Mouse (Mus musculus) hindlimb bud, embryonic 11.5 days (tissue): ENCODE measurements around the gene Prm2.
"Not testable (repeated sequence)": the region's sequence is repeated elsewhere in the genome, so short reads cannot be mapped to it uniquely, and the experiment has no call there.

Source experiments
- DNase-seq: peaks from one replicate; pipeline ENCODE4 v3.0.0-alpha.2; 2012; ENCODE audit warnings: low read depth, low spot score; ENCODE audit errors: extremely low spot score

Gene Prm2

DNA sequence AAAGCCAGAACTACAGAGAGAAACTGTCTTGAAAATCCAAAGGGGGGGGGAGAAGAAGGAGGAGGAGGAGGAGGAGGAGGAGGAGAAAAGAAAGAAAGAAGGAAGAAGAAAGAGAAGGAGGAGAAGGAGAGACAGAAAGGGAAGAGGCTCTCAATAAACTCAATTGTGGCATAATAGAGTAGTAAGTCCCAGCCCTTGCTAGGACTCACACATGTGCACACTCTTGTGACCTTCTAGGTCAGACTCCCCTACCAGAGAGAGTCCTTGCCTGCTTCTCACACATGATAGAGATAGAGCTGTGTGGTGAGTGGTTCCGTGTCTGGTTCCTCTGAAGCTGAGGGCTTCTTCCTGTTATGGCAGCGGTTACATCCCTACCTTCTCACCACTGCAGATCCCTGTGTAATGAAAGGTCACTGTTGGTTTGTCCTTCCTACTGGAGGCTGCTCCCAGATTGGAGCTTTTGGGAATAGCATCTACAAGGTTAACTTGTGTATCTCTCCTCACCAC lies 17.0 kb upstream of the Prm2 start, which contains the start of gene Gm11172:
TSS of gene Gm11172 (plus strand) at position 51 of the 507 bp plus-strand sequence.
- DNase-seq = no peak

DNA sequence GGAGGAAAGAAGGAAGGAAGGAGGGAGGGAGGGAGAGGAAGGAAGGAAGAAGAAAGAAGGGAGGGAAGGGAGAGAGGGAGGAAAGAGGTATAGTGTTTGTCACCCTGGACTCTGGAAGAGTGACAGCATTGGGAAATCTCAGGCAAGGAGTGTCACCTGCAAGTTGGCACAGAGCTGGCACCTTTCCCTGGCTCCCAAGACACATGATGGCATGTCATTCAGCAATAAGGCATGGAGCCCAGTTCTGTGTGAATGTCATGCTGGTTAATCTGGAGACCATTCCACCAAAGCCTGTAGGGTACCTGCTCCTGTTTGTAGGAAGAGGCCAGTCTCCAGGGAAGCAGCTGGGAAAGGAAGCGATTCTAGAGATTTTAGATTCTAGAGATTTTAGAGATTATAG lies 14.4 kb upstream of the Prm2 start:
- DNase-seq = no peak

- no peak for DNase-seq
Observed at GRCm38 (mm10) chr16:10805789-10806527, 10.0 kb upstream of the Prm2 start, which contains the start of gene Prm1. Gene Prm1 (minus strand): TSS chr16:10805839.

- DNase-seq = not testable (repeated sequence)
Observed at GRCm38 (mm10) chr16:10802420-10802819, 6.5 kb upstream of the Prm2 start.

- DNase-seq = no peak
Observed at GRCm38 (mm10) chr16:10790702-10791101, 5.2 kb downstream of the Prm2 start, which contains the start of gene Prm3. Gene Prm3 (minus strand): TSS chr16:10790914.

GRCm38 (mm10) chr16:10788866-10789265 lies 7.1 kb downstream of the Prm2 start:
- DNase-seq = no peak

GRCm38 (mm10) chr16:10788271-10788670 lies 7.7 kb downstream of the Prm2 start, which contains the start of gene Tnp2:
Gene Tnp2 (minus strand): TSS chr16:10788660.
- no peak for DNase-seq

DNA sequence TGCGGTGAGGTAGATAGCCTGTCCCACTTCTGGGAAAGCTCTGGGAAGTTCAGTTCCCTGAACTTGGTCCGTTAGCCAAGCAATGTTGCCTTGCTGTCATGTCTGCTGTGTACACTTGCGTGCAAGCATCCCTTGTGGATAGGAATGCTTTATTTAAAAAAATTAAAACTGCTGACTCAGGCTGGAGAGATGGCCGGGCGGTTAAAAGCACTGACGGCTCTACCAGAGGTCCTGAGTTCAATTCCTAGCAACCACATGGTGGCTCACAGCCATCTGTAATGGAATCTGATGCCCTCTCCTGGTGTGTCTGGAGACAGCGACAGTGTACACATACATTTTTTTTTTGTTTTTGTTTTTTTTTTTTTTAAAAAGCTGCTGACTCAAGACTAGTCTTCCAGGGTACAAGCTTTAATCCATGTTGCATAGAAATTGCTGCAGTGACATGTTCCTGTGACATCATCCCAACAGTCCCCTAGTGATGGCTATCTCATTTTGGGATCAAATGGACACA lies 8.3 kb downstream of the Prm2 start:
- no peak for DNase-seq

DNA sequence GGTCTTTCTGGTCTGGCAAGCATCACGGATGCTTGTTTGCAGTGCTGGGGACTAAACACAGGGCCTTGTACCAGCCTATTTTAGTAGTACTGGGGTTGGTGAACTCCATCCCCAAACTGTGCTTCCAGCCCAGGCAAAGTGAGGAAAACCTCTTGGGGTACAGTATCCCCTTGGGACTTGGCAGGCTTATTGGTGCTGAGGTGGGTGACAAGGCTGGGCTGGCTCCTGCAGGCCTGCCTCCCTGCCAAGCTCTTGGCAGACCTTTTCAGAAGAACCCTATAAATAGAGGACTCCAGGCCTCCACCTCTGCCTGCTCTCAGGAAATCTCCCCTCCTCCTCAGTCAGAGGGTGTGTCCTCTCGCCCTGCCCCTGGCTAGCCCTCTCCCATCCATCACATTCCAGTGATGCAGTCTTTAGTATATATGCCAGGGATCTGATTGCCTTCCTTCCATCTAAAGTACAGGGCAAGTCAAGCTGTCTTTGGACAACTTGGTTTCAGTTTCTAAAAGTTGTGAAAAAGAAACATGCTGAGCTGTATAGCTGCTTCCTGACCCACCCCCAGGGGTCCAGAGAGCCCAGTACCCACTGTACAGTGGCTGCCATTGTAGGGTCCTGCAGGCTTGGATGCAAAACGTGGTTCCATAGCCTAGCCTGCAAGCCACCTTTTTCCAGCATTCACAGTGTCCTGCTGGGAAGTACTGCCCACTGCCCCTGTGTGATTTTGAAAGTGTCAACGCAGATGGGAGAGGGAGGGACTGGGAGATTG lies 9.0 kb downstream of the Prm2 start:
- no peak for DNase-seq

GRCm38 (mm10) chr16:10786288-10786687 lies 9.6 kb downstream of the Prm2 start:
- DNase-seq = peak; percentile 85

DNA sequence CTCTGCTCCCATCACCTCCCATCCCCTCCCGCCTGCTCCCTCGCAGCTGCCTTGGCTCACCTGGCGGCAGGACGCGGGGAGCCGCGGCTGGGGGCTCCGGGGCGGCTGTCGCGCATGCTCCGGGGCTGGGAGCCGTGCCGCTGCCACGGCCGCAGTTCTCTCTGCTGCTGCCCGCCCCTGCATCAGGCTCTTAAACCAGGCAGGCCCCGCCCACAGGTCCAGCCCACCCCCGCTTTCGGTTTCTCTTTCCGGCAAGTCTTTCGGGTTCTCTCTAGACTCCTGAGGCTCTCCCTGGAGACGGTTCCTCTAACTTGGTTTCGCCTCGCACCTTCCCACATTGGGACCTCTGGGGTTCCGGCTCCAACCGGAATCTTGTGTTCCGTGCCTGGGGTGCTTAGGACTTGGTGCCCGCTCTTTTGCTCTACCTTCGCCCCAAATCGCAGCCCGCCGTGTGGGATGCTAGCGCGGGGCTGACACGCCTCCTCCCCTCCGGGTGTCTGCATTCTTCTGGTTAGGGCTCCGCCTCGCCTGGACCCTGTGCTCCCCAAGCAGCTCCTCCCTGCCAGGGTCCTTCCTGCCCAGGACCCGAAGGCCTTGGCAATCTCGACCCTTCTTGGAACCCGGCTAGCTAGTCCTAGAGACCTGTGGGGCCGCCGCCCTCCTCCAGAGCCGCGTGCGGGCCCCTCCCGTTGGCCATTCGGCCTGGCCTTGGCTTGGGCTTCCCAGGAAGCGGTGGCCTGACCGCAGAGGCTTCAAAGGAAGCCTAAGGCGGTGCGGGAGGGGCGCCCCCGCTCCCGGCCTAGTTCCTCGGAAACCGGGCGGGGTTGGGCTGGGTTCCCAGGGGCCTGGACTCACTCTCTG lies 10.3 kb downstream of the Prm2 start, which contains the start of gene Socs1:
TSS of gene Socs1 (minus strand) at position 166 of the 861 bp plus-strand sequence.
- peak; percentile 57 for DNase-seq

GRCm38 (mm10) chr16:10784793-10785370 lies 11.1 kb downstream of the Prm2 start:
- peak; percentile 37 for DNase-seq

GRCm38 (mm10) chr16:10783883-10784792 lies 11.8 kb downstream of the Prm2 start:
- DNase-seq = no peak

- no peak for DNase-seq
Observed at GRCm38 (mm10) chr16:10783451-10783850, 12.5 kb downstream of the Prm2 start.

DNA sequence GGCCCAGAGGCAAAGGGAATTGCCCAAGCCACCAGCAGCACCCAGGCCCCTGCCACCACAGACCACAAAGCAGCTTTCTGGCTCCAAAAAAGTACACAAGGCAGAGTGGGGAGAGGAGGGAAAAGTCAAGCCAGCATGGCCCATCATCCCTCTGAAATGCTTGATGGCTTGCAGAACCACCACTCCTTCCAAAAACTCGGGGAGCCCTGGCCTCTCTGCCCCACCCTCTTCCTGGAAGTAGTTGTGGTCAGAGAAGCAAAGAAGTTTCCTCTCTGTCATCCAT lies 12.8 kb downstream of the Prm2 start:
- DNase-seq = no peak

DNA sequence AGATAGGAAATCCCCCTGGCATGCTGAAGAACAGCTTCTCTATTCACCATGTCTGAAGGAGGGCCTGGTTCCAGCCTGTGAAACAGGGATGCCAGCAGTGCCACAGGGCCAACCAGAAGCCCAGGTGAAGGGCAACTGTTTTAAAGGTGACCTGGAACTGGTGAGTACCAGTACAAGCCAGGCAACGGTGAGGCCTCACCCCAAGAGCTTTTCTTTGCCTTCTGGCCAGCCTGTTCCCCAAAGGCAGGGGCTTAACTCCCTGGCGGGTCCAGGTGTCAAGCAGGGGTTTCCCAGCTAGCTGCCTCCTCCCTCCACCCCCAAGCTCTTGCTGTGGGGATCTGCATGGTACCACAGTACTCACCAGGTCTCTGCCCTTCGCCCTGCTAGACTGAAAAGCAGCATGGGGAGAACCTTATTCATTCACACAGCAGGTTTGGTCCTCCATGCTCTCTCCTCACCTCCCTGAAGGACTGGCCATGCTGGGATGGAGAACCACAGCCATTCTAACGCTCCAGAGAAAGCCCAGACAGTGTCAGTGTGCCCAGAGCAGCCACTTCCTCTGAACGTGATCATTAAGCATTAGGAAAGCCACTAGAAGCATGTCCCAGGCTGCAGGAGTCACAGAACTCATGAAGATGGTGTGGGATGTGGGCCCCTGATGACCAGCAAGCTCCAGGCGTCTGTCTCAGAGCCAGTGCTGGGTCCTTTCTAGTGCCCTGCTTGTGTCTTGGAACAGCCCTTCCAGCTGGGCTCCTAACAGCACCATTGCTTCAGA lies 13.4 kb downstream of the Prm2 start:
- no peak for DNase-seq

DNA sequence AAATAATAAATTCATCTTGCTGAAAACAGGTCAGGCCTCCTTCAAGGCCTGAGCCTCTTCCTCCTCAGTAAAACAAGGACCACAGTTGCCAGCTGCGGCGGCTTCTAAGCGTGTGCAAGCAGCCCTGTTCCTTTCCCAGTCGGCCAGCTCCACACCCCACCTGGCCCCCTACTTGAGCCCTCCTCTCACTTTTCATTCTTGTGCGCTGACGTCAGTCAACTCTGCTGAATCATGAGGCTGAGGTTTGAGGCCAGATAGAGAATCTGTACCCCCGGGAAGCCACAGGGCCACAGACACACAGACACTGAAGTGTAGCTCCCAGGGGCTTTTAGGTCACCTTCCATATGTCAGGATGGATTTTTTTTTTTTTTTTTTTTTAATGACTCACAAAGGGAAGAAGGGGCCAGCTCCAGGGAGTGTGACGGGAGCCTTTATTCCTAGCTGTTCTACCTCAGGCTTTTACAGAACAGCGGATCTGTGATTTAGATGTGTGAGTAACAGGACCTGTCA lies 14.0 kb downstream of the Prm2 start:
- no peak for DNase-seq

DNA sequence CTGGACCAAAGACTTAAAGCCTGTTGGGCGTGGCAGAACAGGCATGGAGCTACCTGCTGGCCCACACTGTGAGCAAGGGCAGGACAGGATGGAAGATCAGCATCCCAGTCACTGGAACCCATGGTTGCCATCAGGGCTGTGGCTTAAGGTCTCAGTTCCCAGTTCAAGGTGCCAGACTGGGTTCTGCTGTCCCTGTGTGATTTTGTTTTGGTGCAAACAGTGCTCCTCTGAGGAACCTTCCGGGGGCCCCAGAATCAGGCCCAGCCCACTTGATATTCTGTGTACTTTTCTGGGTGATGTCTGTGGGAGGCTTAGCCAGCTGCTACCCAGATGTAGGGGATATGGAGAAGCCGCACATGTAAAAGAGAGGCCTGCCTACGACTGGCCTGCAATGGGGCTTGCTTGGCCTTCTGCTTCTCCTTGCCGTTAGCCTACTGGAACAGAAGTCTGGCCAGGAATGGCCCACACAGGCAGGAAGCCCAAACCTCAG lies 15.3 kb downstream of the Prm2 start:
- DNase-seq = no peak
